Mouse (Mus musculus): ENCODE data around the gene Flt3. TPM values are rescaled to one million over a fixed set of nuclear protein-coding genes. Genes with fewer than 3 reads are reported as not detected.

Flt3 gene
- polyA plus RNA-seq, 1 experiment = 0.60 TPM

GRCm38 (mm10) chr5:147340741-147341414 is 59.4 kb downstream of the Flt3 start:
- H3K4me3 ChIP-seq (replicated peaks) = no peak overlapping the region
- 0 out of 2 replicates have a peak, but pooled peaks cover 3% of the 10 kb centered on the region for H3K4me1 ChIP-seq
- no peak for TF ChIP-seq GATA1 (IDR thresholded peaks at IDR 0.05; ENCODE audit: borderline replicate concordance, low read length)
- TF ChIP-seq FLI1 (IDR thresholded peaks at IDR 0.05; ENCODE audit: low read length) = no peak
- no peaks in the 10 kb centered on the region for H3K36me3 ChIP-seq (replicated peaks; ENCODE audit: low read length)
- H3K9me3 ChIP-seq = peaks cover 4% of the 10 kb centered on the region; the same call in 1 of the 2 replicates
- peaks cover 12% of the 10 kb centered on the region for H3K27me3 ChIP-seq (replicated peaks)

- Histone ChIP-seq H3K27me3 (replicated peaks) (peaks cover 12% of the 10 kb centered on the region), H3K4me3 (replicated peaks) (no peak overlapping the region), H3K9me3 (no peaks in the 10 kb centered on the region; the same call in 1 of the 2 replicates), H3K4me1 (0 out of 2 replicates have a peak, but pooled peaks cover 3% of the 10 kb centered on the region), H3K36me3 (replicated peaks; ENCODE audit: low read length) (no peaks in the 10 kb centered on the region)
- no peak for TF ChIP-seq FLI1 (IDR thresholded peaks at IDR 0.05; ENCODE audit: low read length)
- no peak for TF ChIP-seq GATA1 (IDR thresholded peaks at IDR 0.05; ENCODE audit: borderline replicate concordance, low read length)
Measured at GRCm38 (mm10) chr5:147339560-147339959, 60.7 kb downstream of the Flt3 start.

GRCm38 (mm10) chr5:147338967-147339366 is 61.3 kb downstream of the Flt3 start:
- TF ChIP-seq GATA1 (IDR thresholded peaks at IDR 0.05; ENCODE audit: borderline replicate concordance, low read length) (no peak), FLI1 (IDR thresholded peaks at IDR 0.05; ENCODE audit: low read length) (no peak)
- no peaks in the 10 kb centered on the region for H3K36me3 ChIP-seq (replicated peaks; ENCODE audit: low read length)
- H3K4me1 ChIP-seq = 0 out of 2 replicates have a peak, but pooled peaks cover 3% of the 10 kb centered on the region
- no peaks in the 10 kb centered on the region; the same call in 1 of the 2 replicates for H3K9me3 ChIP-seq
- H3K27me3 ChIP-seq (replicated peaks) = peaks cover 12% of the 10 kb centered on the region
- no peak overlapping the region for H3K4me3 ChIP-seq (replicated peaks)

GRCm38 (mm10) chr5:147332711-147333110 is 67.6 kb downstream of the Flt3 start:
- Histone ChIP-seq H3K4me1 (no peaks in the 10 kb centered on the region), H3K4me3 (replicated peaks) (no peak overlapping the region), H3K36me3 (replicated peaks; ENCODE audit: low read length) (no peaks in the 10 kb centered on the region), H3K9me3 (peaks cover 5% of the 10 kb centered on the region), H3K27me3 (replicated peaks) (peaks cover 3% of the 10 kb centered on the region)
- TF ChIP-seq FLI1 (IDR thresholded peaks at IDR 0.05; ENCODE audit: low read length) = no peak
- no peak for TF ChIP-seq GATA1 (IDR thresholded peaks at IDR 0.05; ENCODE audit: borderline replicate concordance, low read length)

GRCm38 (mm10) chr5:147331547-147331946 is 68.7 kb downstream of the Flt3 start:
- Histone ChIP-seq H3K4me3 (replicated peaks) (no peak overlapping the region), H3K36me3 (replicated peaks; ENCODE audit: low read length) (no peaks in the 10 kb centered on the region), H3K27me3 (replicated peaks) (peaks cover 3% of the 10 kb centered on the region), H3K4me1 (no peaks in the 10 kb centered on the region), H3K9me3 (peaks cover 11% of the 10 kb centered on the region)
- TF ChIP-seq GATA1 (IDR thresholded peaks at IDR 0.05; ENCODE audit: borderline replicate concordance, low read length) (no peak), FLI1 (IDR thresholded peaks at IDR 0.05; ENCODE audit: low read length) (no peak)

- H3K9me3 ChIP-seq = peaks cover 11% of the 10 kb centered on the region
- no peaks in the 10 kb centered on the region for H3K36me3 ChIP-seq (replicated peaks; ENCODE audit: low read length)
- no peaks in the 10 kb centered on the region for H3K4me1 ChIP-seq
- no peak overlapping the region for H3K4me3 ChIP-seq (replicated peaks)
- peaks cover 7% of the 10 kb centered on the region for H3K27me3 ChIP-seq (replicated peaks)
- TF ChIP-seq FLI1 (IDR thresholded peaks at IDR 0.05; ENCODE audit: low read length) (no peak), GATA1 (IDR thresholded peaks at IDR 0.05; ENCODE audit: borderline replicate concordance, low read length) (no peak)
Measured at GRCm38 (mm10) chr5:147329946-147330345, 70.3 kb downstream of the Flt3 start.

- Histone ChIP-seq H3K9me3 (peaks cover 11% of the 10 kb centered on the region), H3K27me3 (replicated peaks) (peaks cover 14% of the 10 kb centered on the region), H3K4me1 (peaks cover 8% of the 10 kb centered on the region; the same call in 1 of the 2 replicates), H3K36me3 (replicated peaks; ENCODE audit: low read length) (no peaks in the 10 kb centered on the region), H3K4me3 (replicated peaks) (no peak overlapping the region)
- no peak for TF ChIP-seq FLI1 (IDR thresholded peaks at IDR 0.05; ENCODE audit: low read length)
- TF ChIP-seq GATA1 (IDR thresholded peaks at IDR 0.05; ENCODE audit: borderline replicate concordance, low read length) = no peak
Measured at GRCm38 (mm10) chr5:147327636-147328035, 72.7 kb downstream of the Flt3 start.

GRCm38 (mm10) chr5:147325931-147326330 is 74.4 kb downstream of the Flt3 start:
- TF ChIP-seq FLI1 (IDR thresholded peaks at IDR 0.05; ENCODE audit: low read length) (no peak), GATA1 (IDR thresholded peaks at IDR 0.05; ENCODE audit: borderline replicate concordance, low read length) (no peak)
- Histone ChIP-seq H3K36me3 (replicated peaks; ENCODE audit: low read length) (no peaks in the 10 kb centered on the region), H3K27me3 (replicated peaks) (peaks cover 30% of the 10 kb centered on the region), H3K4me1 (peaks cover 9% of the 10 kb centered on the region; the same call in 1 of the 2 replicates), H3K4me3 (replicated peaks) (no peak overlapping the region), H3K9me3 (peaks cover 11% of the 10 kb centered on the region)

- Histone ChIP-seq H3K4me3 (replicated peaks) (peak overlapping the region; percentile 56), H3K9me3 (peaks cover 11% of the 10 kb centered on the region), H3K27me3 (replicated peaks) (peaks cover 39% of the 10 kb centered on the region), H3K36me3 (replicated peaks; ENCODE audit: low read length) (no peaks in the 10 kb centered on the region), H3K4me1 (peaks cover 9% of the 10 kb centered on the region; the same call in 1 of the 2 replicates)
- no peak for TF ChIP-seq GATA1 (IDR thresholded peaks at IDR 0.05; ENCODE audit: borderline replicate concordance, low read length)
- no peak for TF ChIP-seq FLI1 (IDR thresholded peaks at IDR 0.05; ENCODE audit: low read length)
Measured at GRCm38 (mm10) chr5:147323237-147323917, 76.9 kb downstream of the Flt3 start.

GRCm38 (mm10) chr5:147322183-147322582 is 78.1 kb downstream of the Flt3 start, which contains the start of gene Urad:
TSS of gene Urad (minus strand) at chr5:147322440.
- 0 out of 2 replicates have a peak, but pooled peaks cover 4% of the 10 kb centered on the region for H3K9me3 ChIP-seq
- TF ChIP-seq FLI1 (IDR thresholded peaks at IDR 0.05; ENCODE audit: low read length) = no peak
- TF ChIP-seq GATA1 (IDR thresholded peaks at IDR 0.05; ENCODE audit: borderline replicate concordance, low read length) = no peak
- H3K27me3 ChIP-seq (replicated peaks) = peaks cover 51% of the 10 kb centered on the region
- peaks cover 9% of the 10 kb centered on the region; the same call in 1 of the 2 replicates for H3K4me1 ChIP-seq
- H3K36me3 ChIP-seq (replicated peaks; ENCODE audit: low read length) = no peaks in the 10 kb centered on the region
- peak within 1 kb of the TSS; percentile 56 for H3K4me3 ChIP-seq (replicated peaks)
